Mouse (Mus musculus) layer of hippocampus, postnatal 25 days (tissue): ENCODE measurements around the gene Smagp. TPM values are rescaled to one million over a fixed set of nuclear protein-coding genes. Genes with fewer than 3 reads are reported as not detected.

Source experiments
- DNase-seq, 2 experiments: peaks; one replicate each; pipeline ENCODE4 v3.0.0; 2022; ENCODE audit warnings: mixed read lengths in 2 of 2, low spot score in 1 of 2; ENCODE audit errors: extremely low spot score in 1 of 2
- total RNA-seq, 2 experiments: library from RNA; stranded (reverse); gene quantifications; 2 replicates each; pipeline ENCODE4 v1.2.3; 2021

Gene Smagp
- 1 to 10 TPM in 1 of 2 experiments, under 1 TPM in 1; 0.98 to 1.8 TPM for total RNA-seq

DNA sequence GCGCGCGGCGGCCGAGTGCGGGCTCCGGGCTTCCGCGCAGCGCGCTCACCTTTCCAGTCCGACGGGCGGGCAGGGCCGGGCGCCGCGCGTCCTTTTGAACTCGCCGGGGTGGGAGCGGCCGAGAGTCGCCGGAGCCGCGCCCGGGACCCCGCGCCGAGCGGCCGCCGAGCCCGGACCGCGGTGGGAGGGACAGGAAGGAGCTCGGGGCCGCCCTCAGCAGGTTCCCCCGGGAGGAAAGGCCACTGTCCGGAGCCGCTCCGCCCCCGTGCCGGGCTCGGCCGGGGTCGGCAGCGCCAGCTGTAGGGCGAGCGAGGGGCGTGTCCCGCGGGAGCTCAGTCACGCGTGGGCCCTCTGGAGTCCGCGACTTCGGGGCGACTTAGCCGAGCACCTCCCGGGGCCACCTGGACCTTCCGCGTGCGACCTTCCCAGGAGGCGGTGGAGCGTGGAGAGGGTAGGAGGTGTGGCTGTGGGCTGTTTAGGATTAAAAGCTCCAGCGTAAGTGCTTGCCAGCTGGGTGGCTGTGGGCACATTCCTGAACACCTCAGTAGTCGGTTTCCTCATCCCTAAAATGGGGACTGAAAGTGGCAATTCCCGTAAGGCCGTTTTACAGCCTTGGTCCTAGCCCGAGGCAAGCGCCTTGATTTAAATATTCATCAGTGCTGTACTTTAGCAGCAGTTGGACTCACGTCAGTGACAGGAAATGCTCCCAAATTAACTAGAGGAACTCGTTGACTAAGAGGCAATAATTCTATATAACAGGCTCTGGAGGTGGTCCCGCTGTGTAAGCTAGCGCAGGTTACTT is at the start of gene Smagp:
TSS of gene Smagp (minus strand) at position 241 of the 802 bp plus-strand sequence.
- no peak for DNase-seq

DNA sequence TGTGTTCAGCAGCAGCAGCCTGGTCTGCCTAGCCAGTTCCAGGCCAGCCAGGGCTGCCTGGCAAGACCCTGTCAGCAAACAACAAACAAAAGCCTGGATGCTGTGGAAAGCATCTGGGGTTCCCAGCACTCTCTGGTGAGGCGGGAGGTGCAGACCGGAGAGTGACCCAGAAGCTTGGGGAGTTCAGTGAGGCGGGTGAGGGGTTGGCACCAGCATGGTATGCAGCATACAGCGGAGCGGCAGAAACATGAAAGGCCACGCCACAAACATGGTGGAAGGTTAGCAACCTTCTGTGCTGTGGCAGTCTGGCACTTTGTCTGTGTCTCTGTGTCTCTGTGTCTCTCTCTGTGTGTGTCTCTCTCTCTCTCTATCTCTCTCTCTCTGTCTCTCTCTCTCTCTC is 49.7 kb upstream of the Smagp start:
- no peak for DNase-seq

DNA sequence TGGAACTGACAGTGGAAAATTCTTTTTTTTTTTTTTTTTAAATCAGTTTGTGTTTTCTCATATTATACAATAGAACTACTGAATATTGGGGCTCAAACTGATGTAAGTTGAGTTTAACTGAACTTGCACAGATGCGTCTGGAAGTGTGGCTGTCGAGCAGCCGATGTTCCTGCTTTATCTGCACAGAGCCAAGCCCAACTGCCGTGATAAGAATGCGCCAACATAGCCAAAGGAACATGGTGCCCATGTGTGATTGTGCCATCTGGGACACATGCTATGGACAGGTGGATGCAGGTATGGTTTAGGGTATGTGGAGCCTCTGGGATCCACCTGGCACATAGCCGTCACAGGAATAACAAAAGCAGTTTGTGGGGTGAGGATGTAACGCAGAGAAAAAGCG is 49.1 kb upstream of the Smagp start:
- no peak for DNase-seq

DNA sequence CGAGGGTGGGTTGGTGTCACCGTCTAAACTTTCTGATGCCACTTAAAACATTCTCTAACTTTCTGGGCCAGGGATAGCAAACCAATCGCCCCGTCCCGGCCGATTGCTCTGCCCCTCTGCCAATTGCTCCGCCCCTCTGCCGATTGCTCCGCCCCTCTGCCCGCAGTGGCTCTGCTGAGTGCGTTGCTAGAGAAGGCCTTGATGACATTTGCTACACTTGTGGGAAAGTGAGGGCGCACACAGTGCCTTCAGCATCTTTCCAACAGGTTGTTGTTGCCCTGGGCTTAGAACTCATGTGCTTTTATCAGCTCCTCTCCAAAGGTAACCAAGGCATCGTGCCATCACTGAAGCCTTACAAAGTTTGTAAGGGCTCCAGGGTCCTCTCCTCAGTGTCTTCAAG is 48.5 kb upstream of the Smagp start:
- DNase-seq, result no peak

DNA sequence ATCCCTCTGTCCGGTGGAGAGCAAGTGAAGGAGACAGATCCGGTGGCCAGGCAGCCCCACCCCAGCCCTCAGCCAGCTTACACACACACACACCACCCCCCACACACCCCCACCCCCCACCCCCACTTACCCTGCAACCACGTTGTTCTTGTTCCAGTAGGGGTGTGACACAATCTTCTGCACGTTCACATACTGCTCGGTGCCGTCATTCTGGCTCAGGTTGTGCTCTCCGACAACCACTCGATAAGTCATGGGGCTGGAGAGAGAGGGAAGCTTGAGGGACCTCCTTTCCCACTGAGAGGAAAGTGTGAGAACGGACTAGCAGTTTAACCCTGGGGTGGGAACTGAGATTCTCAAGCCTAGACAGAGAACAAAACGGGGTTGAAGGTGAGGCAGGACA is 47.7 kb upstream of the Smagp start:
- DNase-seq, result no peak

DNA sequence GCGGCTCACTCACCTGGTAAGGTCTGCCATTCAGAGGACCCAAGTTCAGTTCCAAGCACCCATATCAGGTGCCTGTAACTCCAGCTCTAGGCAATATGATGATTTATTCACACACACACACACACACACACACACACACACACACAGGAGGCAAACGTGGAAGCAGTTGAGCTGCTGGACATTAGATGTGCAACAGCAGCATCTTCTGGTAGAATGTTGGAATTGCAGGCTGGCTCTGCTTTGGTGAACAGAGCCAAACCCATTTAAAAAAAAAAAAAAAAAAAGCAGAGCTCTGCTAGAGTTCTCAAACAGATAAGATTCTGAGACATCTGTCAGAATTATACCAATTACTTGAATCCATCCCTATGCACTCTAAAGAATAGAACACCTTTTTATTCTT is 46.3 kb upstream of the Smagp start:
- DNase-seq, result peak; percentile 51 to 83

DNA sequence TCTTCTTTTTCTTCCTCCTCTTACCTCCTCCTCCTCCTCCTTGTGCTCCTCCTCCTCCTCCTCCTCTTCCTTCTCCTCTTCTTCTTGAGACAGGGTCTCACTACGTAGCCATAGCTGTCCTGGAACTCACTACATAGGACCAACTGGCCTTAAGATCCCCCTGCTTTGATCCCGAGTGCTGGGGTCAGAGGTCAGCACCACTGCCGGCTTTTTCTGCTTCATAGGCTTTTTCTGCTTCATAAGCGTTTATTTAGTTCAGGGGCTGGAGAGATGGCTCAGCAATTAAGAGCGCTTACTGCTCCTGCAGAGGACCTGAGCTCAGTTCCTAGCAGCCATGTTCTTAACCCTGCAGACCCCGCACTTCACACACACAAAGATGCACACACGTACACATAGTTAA is 45.0 kb upstream of the Smagp start:
- no peak for DNase-seq

DNA sequence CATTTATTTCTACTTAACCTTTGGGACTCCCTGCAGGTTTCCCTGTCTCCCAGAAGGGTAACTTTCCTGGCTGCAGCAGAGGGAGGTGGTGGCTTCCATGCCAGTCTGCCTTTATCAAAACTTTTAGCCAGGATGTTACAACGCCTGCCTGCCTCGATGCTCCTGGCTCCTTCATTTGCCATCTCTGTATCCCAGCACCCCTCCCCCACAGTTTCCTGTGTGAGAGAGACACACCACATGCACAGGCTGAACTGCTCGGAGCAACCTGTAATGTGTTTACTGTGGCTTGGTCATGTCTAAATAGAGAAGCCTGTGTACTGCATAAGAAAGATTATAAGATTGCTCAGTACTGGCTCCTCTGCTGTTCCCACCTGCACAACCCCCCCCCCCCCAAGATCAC is 43.6 kb upstream of the Smagp start:
- DNase-seq, result no peak

DNA sequence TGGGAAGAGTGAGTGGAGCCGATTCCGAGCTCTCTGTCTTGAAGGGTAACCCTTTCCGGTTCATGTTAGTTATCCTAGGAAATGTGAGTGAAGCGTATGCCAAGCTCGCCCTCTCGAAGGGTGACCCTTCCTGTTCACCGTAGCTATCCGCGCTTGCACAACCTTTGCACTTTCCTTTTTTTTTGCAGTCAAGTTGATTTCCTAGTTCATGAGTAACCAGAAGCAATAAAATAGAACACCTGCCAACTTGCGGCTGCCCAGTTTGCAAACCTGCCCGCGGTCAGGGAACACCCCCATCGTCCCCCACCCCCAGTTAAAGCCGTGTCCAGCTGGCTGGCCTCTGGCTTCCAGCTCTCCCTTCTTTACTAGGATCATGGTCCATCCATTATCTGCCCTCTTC is 42.3 kb upstream of the Smagp start:
- DNase-seq, result no peak

DNA sequence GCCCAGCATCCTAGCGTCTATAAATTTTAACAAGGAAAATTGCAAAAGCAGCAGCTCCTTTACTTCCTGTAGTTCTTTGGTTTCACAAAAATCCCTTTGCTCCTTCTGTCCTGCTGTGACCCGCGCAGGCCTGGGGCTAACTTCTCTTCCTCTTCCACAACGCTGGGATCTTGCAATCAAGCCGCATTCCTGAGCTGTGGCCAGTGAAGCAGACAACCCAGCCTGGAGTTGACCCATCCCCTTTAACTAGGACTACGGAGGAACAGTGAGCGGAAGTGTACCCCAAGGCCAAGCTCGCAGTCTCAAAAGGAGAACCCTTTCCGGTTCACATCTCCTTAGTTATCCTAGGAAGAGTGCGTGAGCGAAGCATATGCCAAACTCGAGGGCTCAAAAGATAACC is 41.8 kb upstream of the Smagp start:
- DNase-seq, result no peak

DNA sequence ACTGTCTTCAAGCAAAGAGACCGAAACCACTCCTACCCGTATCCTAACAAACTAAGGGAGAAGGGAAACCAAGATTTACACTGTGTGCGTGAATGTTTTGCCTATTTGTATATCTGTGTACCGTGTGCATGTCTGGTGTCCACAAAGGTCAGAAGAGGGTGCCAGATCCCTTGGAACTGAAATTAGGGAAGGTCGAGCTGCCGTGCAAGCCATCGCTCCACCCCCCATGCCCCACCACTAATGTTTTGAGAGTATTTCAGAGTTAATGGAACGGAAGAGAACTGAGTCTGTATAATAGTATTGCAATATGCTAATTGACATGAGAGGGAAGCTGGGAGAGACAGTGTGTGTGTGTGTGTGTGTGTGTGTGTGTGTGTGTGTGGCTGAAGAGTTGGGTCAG is 40.9 kb upstream of the Smagp start:
- no peak for DNase-seq

DNA sequence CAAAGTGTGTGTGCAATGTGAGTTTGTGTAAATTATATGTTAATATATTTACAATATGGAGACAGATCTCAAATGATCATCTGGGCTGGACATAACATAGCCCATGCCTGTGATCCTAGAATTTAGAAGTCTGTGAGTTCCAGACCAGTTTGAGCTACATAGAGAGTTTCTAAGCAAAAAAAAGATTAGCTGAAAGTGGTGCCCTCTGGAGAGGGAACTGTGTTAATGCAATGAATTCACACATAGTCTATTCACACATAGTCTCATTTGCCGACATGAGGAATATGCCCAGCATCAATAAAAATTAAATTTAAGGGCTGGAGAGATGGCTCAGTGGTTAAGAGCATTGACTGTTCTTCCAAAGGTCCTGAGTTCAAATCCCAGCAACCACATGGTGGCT is 39.8 kb upstream of the Smagp start:
- DNase-seq, result no peak

DNA sequence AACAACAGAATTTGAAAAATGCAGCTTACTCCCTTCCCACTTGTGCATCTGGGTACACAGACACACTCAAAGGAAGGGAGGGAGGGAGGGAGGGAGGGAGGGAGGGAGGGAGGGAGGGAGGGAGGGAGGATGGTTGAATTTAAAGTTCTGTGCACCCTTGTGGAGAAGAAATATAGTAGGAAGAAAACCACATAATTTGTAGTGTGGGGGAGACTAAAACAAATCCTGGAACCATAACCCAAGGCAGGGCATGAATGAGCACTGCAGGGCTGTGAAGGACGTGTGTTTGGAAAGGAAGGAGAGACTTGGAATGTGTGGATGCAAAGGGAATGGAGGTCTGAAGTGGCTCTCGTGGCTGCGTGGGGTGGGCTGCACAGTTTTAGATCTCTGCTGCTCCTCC is 38.7 kb upstream of the Smagp start:
- no peak for DNase-seq

DNA sequence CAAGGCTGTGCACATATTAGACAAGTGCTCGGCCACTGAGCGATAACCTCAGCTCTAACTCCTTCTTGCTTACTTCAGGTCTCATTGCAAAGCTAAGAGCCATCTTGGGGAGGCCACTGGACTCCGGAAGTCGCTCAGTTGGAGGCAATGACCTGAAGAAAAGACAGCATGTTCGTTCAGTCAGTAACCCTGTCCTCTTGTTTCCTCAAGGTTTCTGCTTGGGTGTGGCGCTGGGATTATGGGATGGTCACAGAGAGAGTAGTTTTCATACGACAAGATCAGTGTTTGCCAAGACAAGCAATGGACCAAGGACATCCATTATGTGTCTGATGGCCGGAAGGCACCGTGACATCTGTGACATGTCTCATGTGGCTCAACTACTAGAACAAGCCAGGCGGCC is 37.8 kb upstream of the Smagp start:
- DNase-seq, result no peak

DNA sequence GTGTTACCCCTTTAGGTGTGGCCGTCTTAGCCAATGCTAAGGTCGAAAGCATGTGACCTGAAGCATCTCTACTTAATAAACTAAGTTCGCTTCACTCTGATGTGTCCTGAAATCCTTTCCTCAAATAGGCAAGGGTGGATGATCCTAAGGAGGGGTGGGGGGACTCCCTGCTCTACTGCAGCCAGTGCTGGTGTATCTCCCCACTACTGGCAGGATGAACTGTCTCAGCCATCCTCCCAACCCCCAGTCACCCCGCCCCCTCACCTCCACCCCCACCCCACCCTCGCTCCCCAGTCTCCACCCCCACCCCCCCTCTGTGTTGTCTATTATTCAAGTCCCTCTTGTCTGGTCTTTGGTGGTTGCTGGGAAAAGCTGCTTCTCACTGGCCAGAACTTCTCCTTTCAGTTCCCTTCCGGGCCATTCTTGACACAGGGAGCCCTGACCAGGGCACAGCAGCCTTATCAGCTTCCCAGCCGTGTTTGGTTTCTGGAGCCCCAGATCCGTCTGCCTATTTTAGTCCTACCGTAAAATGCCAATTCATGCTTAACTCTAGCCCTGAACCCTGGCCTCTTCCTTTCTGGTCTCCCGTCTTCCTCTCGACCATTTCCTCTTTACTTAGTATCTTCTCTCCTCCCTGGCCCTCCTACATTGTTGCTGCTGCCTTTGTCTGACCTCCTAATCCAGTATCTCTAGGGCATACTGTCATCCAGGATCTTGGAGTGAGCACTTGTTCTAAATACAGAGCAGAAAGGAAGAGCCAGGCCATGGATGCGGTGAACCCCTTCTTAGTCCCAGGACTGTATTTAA is 37.0 kb upstream of the Smagp start:
- DNase-seq, result no peak

DNA sequence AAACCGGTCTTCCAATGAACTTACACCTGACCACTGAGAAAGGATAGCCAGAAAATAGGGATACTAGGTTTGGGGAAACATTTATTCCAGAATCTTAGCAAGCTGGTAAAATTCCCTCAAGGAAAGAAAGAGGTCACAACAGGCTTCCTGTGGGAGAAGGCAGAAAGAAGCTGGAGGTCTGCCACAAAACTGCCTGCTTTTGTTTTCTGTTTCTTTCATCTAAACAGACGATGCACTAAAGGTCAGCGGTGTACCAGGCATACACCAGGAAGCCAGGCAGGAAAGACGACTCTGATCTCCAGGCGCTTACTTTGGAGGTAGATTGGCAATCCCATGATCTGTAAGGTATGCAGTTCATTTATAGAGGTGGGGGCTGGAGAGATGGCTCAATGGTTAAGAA is 34.1 kb upstream of the Smagp start:
- DNase-seq, result no peak

DNA sequence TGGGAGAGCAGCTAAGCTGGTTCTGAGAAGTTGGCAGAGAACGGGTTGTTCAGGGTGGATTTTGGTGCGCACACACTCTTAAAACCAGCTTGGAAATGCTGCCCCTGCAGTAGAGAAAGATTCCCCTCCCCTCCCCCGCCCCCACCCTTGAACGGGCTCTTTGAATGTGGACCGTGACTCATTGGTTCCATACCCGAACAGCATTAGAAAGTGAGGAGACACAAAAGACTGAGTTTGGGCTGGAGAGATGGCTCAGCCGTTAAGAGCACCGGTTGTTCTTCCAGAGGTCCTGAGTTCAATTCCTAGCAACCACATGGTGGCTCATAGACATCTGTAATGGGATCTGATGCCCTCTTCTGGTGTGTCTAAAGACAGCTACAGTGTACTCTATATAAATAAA is 33.3 kb upstream of the Smagp start:
- no peak for DNase-seq

DNA sequence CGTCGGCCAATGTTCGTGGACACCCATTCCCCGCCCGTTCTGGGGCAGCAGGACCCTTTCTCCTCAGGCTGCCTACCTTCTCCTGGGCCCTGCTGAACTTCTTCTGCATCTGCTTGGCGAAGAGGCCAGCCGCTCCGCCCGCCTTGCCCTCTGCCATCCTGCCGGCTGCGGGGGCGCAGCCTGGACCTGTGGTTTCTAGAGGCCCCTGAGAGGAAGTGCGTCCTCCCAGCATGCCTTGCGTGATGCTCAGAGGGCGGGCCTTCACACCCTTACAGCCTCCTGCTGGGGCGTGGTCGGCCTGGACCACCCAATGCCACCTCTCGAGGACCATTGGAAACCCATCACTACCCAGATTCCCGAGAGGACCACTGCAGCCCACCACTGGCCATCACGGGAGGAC is 32.6 kb upstream of the Smagp start, which contains the start of gene Bin2:
TSS of gene Bin2 (minus strand) at position 217 of the 400 bp plus-strand sequence.
- DNase-seq, result no peak

DNA sequence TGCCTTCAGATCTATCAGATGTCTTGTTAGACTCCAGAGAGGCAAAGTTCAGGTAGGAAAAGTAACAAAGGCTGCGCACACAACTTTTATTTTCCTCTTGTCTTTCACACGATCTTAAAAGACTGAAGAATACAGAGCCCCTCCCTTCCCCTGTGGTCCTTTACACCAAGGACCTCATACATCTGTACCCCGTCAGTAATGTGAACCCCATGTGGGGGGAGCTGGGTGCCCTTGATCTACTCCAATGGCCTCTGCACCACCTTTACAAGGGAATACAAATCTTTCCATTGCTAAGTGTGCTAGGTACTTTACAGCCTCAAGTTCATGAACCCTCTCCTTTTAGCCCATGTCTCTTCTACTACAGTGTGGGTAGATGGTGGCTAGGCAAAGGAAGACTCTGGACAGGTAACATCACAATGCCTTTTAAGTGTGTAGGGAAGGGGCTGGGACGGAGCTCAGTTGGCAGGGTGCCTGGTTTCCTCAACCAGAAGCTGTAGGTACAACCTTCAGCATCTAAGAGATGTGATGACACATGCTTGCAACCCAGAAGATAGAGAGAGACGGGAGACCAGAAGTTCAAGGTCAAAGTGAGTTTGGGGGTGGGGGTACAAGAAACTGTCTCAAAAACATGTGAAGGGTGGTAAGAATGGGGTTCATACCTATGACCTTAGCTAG is 31.3 kb upstream of the Smagp start:
- no peak for DNase-seq

DNA sequence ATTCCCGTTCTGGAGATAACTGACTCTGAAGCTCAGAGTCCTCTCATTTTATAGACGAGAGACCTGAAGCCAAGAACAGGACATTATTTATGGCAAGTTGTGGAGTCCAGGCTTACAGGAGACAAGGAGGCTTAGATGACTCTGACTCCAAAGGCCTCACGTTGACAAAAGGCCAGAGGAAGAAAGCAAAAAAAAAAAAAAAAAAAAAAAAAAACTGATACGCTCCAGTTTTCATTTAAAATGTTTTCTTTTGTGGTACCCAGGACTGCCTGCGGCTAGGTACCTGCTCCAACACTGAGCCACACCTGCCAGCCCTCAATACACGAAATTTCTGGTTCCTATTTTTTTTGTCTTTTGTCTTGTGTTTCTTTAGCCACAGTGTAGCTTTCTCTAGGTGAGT is 30.7 kb upstream of the Smagp start:
- DNase-seq, result no peak

DNA sequence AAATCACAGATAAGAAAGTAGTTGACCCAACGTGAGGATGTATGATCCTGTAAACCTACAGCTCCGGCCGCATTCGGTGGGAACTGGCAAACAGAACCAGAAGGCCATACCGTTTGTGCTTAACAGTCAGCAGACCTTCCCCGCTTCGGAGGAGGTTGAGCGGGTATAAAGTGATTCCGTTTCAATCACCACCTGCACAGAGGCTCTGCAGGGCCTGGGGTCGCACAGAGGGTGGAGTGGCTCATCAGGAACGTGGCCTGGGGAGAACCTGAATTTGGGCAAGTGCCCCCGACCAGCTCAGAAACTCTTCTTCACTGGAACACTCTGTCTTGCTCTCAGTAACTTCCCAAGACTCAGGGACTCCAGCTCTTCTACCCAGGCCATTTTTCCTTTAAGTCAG is 30.1 kb upstream of the Smagp start:
- no peak for DNase-seq
